Mouse (Mus musculus) splenic B cell, adult 2 months (primary cell): ENCODE data around the gene Muc5b.

ENCODE experiments used
- DNase-seq: peaks from one replicate; pipeline ENCODE4 v3.0.0-alpha.2; 2011; ENCODE audit warnings: low read depth, low spot score
- H3K27me3 ChIP-seq: 2 replicates; pipeline ENCODE4 v1.6.1; 2012; ENCODE audit warnings: mild to moderate bottlenecking, low read length, moderate library complexity, mixed read lengths; ENCODE audit not compliant: control insufficient read depth, poor library complexity, insufficient read depth, severe bottlenecking
- H3K36me3 ChIP-seq: 2 replicates; pipeline ENCODE4 v1.6.1; 2012; ENCODE audit warnings: mild to moderate bottlenecking, low read length, moderate library complexity, mixed read lengths; ENCODE audit not compliant: control insufficient read depth, poor library complexity, insufficient read depth, severe bottlenecking

The Muc5b gene

DNA sequence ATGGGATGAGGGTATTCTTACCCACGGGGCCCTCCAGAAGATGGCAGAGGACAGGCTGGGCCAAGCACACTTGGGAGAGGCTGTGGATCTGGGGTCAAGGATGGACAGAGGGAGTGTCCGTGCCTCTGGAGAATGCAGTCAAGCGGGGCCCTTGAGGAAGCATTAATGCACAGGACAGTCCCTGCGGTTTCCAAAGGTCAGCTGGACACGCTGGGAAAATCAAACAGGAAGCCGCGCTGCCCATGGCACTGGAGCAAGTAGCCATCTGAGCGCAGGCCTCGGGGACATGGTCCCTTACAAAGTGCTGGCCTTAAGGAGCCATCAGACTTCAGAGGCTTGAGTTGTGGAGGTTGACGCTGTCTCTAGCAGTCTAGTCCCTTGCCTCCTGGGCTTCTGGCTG lies 1.5 kb downstream of the Muc5b start:
- Histone ChIP-seq H3K36me3 (no peaks in the 10 kb centered on the region), H3K27me3 (no peaks in the 10 kb centered on the region)
- no peak for DNase-seq

DNA sequence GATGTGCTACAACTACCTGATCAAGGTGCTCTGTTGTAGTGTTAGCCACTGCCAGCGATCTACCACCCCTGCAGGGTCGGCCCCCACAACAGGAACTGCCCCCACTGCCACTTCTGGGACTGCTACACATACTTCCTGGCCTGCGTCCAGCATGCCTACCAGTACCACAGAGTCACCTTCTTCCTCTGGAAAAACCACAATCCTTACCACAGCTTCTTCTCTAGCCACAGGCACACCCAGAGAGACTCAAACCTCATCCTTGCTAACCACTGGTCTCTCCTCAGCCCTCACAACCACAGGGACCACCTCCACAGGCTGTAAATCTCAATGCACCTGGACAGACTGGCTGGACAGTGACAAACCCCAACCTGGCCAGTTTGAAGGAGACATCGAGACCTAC lies 22.2 kb downstream of the Muc5b start:
- no peak for DNase-seq
- no peaks in the 10 kb centered on the region for H3K27me3 ChIP-seq
- H3K36me3 ChIP-seq: no peaks in the 10 kb centered on the region

DNA sequence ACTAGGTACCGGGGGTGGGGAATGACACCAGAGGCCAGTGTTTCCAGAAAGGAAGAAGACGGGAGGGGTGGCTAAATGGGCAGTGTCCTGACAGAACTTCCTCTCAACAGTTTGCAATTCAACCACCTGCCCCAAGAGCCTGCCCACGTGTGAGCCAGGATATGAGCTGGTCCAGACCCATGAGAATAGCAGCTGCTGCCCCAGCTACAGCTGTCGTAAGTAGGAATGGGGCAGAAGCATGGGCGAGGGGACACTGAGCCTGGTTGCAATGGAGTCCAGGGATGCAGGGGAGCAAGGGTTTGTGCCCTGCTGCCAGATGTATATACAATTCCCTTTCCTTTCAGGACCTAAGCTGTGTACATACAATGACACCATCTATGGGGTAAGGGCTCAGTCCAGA lies 30.8 kb downstream of the Muc5b start:
- Histone ChIP-seq H3K27me3 (no peaks in the 10 kb centered on the region), H3K36me3 (no peaks in the 10 kb centered on the region; the same call in 1 of the 2 replicates)
- no peak for DNase-seq

DNA sequence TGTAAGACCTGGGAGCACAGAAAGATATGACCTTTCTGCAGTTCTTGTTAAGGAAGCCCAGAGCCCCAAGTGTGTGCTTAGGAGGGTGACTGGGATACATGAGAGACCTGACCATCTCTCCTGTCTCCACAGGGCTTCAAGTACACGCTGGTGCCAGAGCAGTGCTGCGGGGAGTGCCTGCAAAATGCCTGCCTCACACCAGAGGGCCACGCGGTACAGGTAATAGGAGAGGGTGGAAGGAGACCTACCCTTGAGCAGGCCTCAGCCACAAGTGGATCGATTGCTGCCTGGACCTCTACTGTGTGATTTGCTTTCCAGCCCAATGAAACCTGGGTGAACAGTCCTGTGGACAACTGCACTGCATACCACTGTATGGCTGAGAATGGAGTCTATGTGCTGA lies 31.7 kb downstream of the Muc5b start:
- Histone ChIP-seq H3K27me3 (no peaks in the 10 kb centered on the region), H3K36me3 (no peaks in the 10 kb centered on the region; the same call in 1 of the 2 replicates)
- DNase-seq: peak; percentile 7

- Histone ChIP-seq H3K36me3 (no peaks in the 10 kb centered on the region; the same call in none of the 2 replicates), H3K27me3 (no peaks in the 10 kb centered on the region)
- DNase-seq: no peak
Measured at GRCm38 (mm10) chr7:141874891-141875290, 36.0 kb downstream of the Muc5b start.

GRCm38 (mm10) chr7:141878813-141879212 lies 39.9 kb downstream of the Muc5b start:
- H3K27me3 ChIP-seq: no peaks in the 10 kb centered on the region
- DNase-seq: no peak
- peaks cover 5% of the 10 kb centered on the region for H3K36me3 ChIP-seq

GRCm38 (mm10) chr7:141892151-141892550 lies 53.3 kb downstream of the Muc5b start:
- Histone ChIP-seq H3K36me3 (peaks cover 14% of the 10 kb centered on the region), H3K27me3 (no peaks in the 10 kb centered on the region)
- no peak for DNase-seq

DNA sequence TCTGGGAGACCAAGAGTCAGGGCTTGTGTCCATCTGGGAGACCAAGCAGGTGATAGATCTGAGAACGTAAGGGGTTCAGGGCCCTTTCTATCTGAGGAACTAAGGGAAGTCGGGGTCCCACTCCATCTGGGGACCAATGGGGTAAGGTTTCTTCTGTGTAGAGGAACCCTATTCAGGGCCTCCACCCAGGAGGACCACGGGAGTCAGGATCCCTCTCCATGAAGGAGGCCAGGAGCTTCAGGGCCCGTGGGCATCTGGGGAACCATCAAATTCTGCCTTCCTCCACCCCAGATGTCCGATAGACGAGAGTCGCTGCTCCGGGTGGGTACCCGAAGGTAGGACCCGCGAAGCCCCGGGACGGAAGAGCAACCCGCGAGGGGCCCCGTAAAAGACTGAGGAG lies 63.0 kb downstream of the Muc5b start:
- no peaks in the 10 kb centered on the region for H3K27me3 ChIP-seq
- DNase-seq: no peak
- no peaks in the 10 kb centered on the region for H3K36me3 ChIP-seq

- DNase-seq: peak; percentile 100
- Histone ChIP-seq H3K27me3 (no peaks in the 10 kb centered on the region), H3K36me3 (no peaks in the 10 kb centered on the region)
Measured at GRCm38 (mm10) chr7:141902269-141902729, 63.4 kb downstream of the Muc5b start.

- Histone ChIP-seq H3K36me3 (no peaks in the 10 kb centered on the region), H3K27me3 (no peaks in the 10 kb centered on the region)
- no peak for DNase-seq
Measured at GRCm38 (mm10) chr7:141902791-141903190, 63.9 kb downstream of the Muc5b start.

DNA sequence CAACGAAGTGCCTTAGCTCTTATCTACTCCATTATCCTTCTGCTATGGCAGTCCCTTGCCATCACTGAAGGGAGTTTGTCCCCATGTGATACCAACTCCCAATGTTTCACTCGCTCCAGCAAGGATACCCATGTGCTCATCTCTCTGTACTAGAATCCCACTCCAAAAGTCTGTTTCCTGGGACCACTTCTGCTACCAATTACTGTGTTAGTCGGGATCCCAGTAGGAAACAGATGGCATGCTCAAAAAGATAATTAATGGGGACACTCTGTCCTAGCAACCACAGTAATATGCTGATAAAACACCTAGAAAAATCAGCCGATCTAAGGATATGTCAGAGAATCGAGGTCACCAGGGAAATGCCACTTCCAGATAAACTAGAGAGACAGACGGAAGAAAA lies 69.7 kb downstream of the Muc5b start:
- Histone ChIP-seq H3K27me3 (no peaks in the 10 kb centered on the region), H3K36me3 (no peaks in the 10 kb centered on the region)
- no peak for DNase-seq

- Histone ChIP-seq H3K36me3 (no peaks in the 10 kb centered on the region), H3K27me3 (no peaks in the 10 kb centered on the region)
- DNase-seq: peak; percentile 9
Measured at GRCm38 (mm10) chr7:141911305-141911704, 72.4 kb downstream of the Muc5b start.

DNA sequence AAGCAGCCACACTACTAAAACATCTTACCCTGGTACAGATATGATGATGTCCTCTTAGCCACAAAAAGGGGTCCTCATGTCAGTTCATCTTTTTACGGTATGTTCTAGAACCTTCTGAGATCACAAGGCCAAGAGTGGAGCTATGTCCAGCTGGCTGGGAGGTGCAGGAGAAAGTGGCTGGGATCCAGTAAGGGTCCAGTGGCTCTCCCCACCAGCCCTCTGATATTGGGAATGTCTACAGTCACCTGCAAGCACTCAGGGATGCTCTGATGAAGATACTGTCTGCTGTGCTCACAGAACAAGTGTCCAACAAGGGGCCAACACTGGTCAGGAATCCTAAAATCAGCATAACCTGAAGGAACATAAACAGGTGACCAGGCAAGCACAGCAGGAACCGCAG lies 79.5 kb downstream of the Muc5b start, which contains the start of gene Tollip:
Tollip (minus strand) TSS at position 101 of the 400 bp plus-strand sequence.
- H3K27me3 ChIP-seq: no peaks in the 10 kb centered on the region

More for the DNA sequence above, 79.5 kb downstream of the Muc5b start, which contains the start of gene Tollip:
- no peaks in the 10 kb centered on the region for H3K36me3 ChIP-seq
- DNase-seq: no peak
